Mouse (Mus musculus) kidney, adult 2 months (tissue): ENCODE data around the gene P4ha1.

Source experiments
- CTCF ChIP-seq: fragments of 200-500 bp; conservative IDR thresholded peaks from 2 replicates; pipeline ENCODE4 v1.5.1; 2011; ENCODE audit warnings: low read depth, mild to moderate bottlenecking, control low read depth, low read length, moderate library complexity, mixed read lengths; ENCODE audit not compliant: insufficient read depth, insufficient read length
- POLR2A ChIP-seq: fragments of 200-500 bp; IDR thresholded peaks from one replicate; pipeline ENCODE4 v1.6.1; 2011; ENCODE audit warnings: low read depth, low read length, control low read depth

DNA sequence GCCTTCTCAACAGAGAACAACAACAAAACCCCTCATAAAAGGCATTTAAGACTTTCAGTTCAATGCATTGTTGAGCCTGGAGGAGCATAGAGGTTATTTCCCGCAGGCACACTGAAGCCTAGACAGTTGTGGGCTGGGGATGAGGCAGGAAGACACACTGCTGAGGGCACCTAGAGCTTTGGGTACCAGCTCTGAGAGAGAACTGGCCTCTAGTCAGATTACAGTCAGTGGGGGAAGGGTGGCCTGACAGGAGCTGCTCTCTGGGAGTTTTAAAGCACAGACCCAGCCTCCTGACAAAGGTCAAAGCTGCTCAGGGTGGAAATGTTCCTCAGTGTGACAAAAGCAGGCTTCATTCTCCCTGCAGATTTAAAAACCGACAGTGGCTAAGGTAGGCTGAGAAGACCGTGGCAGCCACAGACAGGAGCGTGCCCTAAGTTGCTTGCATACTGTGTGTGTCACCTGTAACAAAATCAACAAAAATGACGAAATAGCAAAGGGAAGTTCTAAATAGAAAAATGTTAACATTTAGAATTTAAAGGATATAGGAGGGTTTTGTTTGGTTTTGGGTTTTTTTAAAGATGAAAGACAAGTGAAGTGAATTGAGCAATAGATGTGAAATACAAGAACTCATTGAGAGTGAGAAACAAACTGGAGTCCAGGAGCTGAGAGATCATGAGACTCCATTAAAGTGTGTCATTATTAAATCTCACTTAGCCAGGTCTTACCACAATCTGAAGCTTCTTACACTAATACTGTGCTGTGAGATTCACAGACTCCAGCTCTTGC lies 42.9 kb downstream of the P4ha1 start:
- TF ChIP-seq CTCF (no peak), POLR2A (no peak)
